Mouse (Mus musculus) liver, embryonic 13.5 days (tissue): Measurements from ENCODE around the gene Hdgf. TPM values are rescaled to one million over a fixed set of nuclear protein-coding genes. Genes with fewer than 3 reads are reported as not detected.

ENCODE experiments used
- ATAC-seq: fragments of 200-750 bp; cut with Nextera tagmentation; 2 replicates; pipeline ENCODE4 v1.8.0; 2017; ENCODE audit warnings: low read depth, mild to moderate bottlenecking, moderate number of reproducible peaks, moderate library complexity
- DNase-seq: peaks from one replicate; pipeline ENCODE4 v3.0.0; 2022
- H3K27ac ChIP-seq: fragments of 300-500 bp; sonication (generic); 2 replicates; pipeline ENCODE4 v1.5.1; 2015; ENCODE audit warnings: moderate library complexity, mild to moderate bottlenecking, inconsistent platforms
- H3K27me3 ChIP-seq: fragments of 300-500 bp; sonication (generic); 2 replicates; pipeline ENCODE4 v1.6.1; 2015; ENCODE audit warnings: mild to moderate bottlenecking, inconsistent platforms
- H3K36me3 ChIP-seq: fragments of 300-500 bp; sonication (generic); 2 replicates; pipeline ENCODE4 v1.6.1; 2015; ENCODE audit warnings: mild to moderate bottlenecking, inconsistent platforms
- H3K4me1 ChIP-seq: fragments of 300-500 bp; sonication (generic); replicated peaks from 2 replicates; pipeline ENCODE4 v1.6.1; 2015; ENCODE audit warnings: inconsistent platforms
- H3K4me2 ChIP-seq: fragments of 300-500 bp; sonication (generic); 2 replicates; pipeline ENCODE4 v1.6.1; 2015; ENCODE audit warnings: inconsistent platforms, mild to moderate bottlenecking, moderate library complexity
- H3K4me3 ChIP-seq: fragments of 300-500 bp; sonication (generic); replicated peaks from 2 replicates; pipeline ENCODE4 v1.5.1; 2015; ENCODE audit warnings: mild to moderate bottlenecking, inconsistent platforms
- H3K9ac ChIP-seq: fragments of 300-500 bp; sonication (generic); 2 replicates; pipeline ENCODE4 v1.6.1; 2015; ENCODE audit warnings: mild to moderate bottlenecking, inconsistent platforms
- H3K9me3 ChIP-seq: fragments of 300-500 bp; sonication (generic); replicated peaks from 2 replicates; pipeline ENCODE4 v1.6.1; 2016; ENCODE audit warnings: inconsistent platforms
- WGBS: fragments of 180-500 bp; shearing (Covaris S2); methylation state at CpG from one replicate; pipeline ENCODE4 v1.1.7; 2015; ENCODE audit not compliant: insufficient replicate concordance; 5-methylcytosine and 5-hydroxymethylcytosine counted together
- polyA plus RNA-seq: library from polyadenylated mRNA; unstranded; fragments of >200 nt; fragmentation: Nextera tagmentation; extraction: Ambion mirVana; gene quantifications from 2 replicates; pipeline ENCODE4 v1.2.1, GENCODE M21; 2015

The Hdgf gene
- polyA plus RNA-seq, 1 experiment from 2014 or later = 283 TPM

DNA sequence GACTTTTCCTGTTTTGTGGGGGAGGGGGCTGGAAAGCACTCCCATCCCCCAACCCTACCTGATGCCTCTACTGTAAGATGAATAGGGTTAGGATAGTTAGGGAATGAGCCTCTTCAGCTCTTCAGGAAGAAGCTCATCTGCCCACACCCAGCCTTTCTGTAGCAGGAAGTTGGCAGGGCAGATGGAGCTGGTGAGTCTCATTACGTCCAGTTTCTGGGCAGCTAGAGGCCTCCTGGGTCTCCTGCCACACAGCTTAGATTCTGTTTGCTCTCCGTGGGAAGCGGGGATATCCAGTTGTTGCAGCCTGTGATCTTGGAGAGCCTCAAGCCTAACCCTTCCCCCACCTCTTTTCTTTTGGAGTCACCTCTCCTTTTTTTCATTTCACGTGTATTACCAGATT lies 3.8 kb downstream of the Hdgf start:
- peak overlapping the region; percentile 95 for H3K4me2 ChIP-seq
- H3K27ac ChIP-seq = peak overlapping the region; percentile 95
- H3K4me3 ChIP-seq = peak overlapping the region; percentile 99
- H3K27me3 ChIP-seq = no peaks in the 10 kb centered on the region
- H3K9me3 ChIP-seq = no peaks in the 10 kb centered on the region
- 14% methylated on average over 4 of the region's 4 CpGs for WGBS
- peaks cover 84% of the 10 kb centered on the region for H3K4me1 ChIP-seq
- no peak for DNase-seq
- H3K9ac ChIP-seq = peak overlapping the region; percentile 100
- no peak for ATAC-seq
- H3K36me3 ChIP-seq = peaks cover 53% of the 10 kb centered on the region

GRCm38 (mm10) chr3:87910573-87911141 lies 4.5 kb downstream of the Hdgf start:
- Histone ChIP-seq H3K27me3 (no peaks in the 10 kb centered on the region), H3K36me3 (peaks cover 61% of the 10 kb centered on the region), H3K9me3 (no peaks in the 10 kb centered on the region), H3K9ac (peak overlapping the region; percentile 100), H3K4me3 (peak overlapping the region; percentile 99), H3K27ac (peak overlapping the region; percentile 95), H3K4me1 (peaks cover 76% of the 10 kb centered on the region), H3K4me2 (peak overlapping the region; percentile 95)
- 13% methylated on average over 12 of the region's 12 CpGs for WGBS
- ATAC-seq = peak; percentile 10; the same call in 1 of the 2 replicates
- DNase-seq = peak; percentile 73

DNA sequence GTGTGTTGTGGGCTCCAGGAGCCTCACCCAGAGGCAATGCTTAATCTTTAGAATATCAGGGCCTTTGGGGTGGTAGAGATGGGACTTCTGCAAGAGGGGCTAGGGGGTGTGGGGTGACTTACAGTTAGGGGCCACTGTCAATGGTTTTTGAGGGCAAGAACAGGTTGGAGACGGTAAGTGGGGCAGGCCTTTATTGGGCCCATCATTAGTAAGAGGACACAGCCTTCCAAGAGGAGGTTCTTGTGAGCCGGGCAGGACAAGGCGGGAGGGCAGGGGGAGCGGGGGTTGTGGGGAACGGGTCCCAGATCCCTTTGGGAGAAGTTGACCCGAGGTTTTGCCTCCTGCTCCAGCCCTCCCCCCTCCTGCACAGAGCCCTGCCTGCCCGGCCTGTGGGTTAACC lies 7.4 kb downstream of the Hdgf start:
- 75% methylated on average over 7 of the region's 7 CpGs for WGBS
- DNase-seq = no peak
- peak overlapping the region; percentile 34 for H3K4me2 ChIP-seq
- peaks cover 70% of the 10 kb centered on the region for H3K4me1 ChIP-seq
- no peaks in the 10 kb centered on the region for H3K9me3 ChIP-seq
- peak; percentile 1; the same call in 1 of the 2 replicates for ATAC-seq
- peak overlapping the region; percentile 77 for H3K27ac ChIP-seq
- H3K9ac ChIP-seq = peak overlapping the region; percentile 50
- H3K4me3 ChIP-seq = no peak overlapping the region; the same call in 1 of the 2 replicates
- H3K36me3 ChIP-seq = peaks cover 77% of the 10 kb centered on the region
- H3K27me3 ChIP-seq = no peaks in the 10 kb centered on the region

GRCm38 (mm10) chr3:87913891-87914290 lies 7.8 kb downstream of the Hdgf start:
- ATAC-seq (peak; percentile 52), DNase-seq (no peak)
- H3K9ac ChIP-seq = peak overlapping the region; percentile 50
- peak overlapping the region; percentile 77 for H3K27ac ChIP-seq
- 57% methylated on average over 10 of the region's 10 CpGs for WGBS
- no peaks in the 10 kb centered on the region for H3K9me3 ChIP-seq
- peaks cover 70% of the 10 kb centered on the region for H3K4me1 ChIP-seq
- H3K27me3 ChIP-seq = no peaks in the 10 kb centered on the region
- H3K4me2 ChIP-seq = peak overlapping the region; percentile 34
- no peak overlapping the region; the same call in 1 of the 2 replicates for H3K4me3 ChIP-seq
- H3K36me3 ChIP-seq = peaks cover 74% of the 10 kb centered on the region

GRCm38 (mm10) chr3:87916990-87917389 lies 10.9 kb downstream of the Hdgf start:
- H3K4me2 ChIP-seq = no peak overlapping the region
- no peak overlapping the region for H3K9ac ChIP-seq
- H3K9me3 ChIP-seq = no peaks in the 10 kb centered on the region
- no peaks in the 10 kb centered on the region for H3K27me3 ChIP-seq
- no peak for ATAC-seq
- peaks cover 60% of the 10 kb centered on the region for H3K36me3 ChIP-seq
- 91% methylated on average over 1 of the region's 1 CpGs for WGBS
- peaks cover 55% of the 10 kb centered on the region for H3K4me1 ChIP-seq
- H3K4me3 ChIP-seq = no peak overlapping the region
- H3K27ac ChIP-seq = 0 out of 2 replicates have a peak overlapping the region, but pooled peaks have one; percentile 10
- no peak for DNase-seq

GRCm38 (mm10) chr3:87918551-87918950 lies 12.4 kb downstream of the Hdgf start:
- H3K27ac ChIP-seq = peak overlapping the region; percentile 83
- H3K4me1 ChIP-seq = peaks cover 39% of the 10 kb centered on the region
- H3K4me2 ChIP-seq = peak overlapping the region; percentile 81

DNA sequence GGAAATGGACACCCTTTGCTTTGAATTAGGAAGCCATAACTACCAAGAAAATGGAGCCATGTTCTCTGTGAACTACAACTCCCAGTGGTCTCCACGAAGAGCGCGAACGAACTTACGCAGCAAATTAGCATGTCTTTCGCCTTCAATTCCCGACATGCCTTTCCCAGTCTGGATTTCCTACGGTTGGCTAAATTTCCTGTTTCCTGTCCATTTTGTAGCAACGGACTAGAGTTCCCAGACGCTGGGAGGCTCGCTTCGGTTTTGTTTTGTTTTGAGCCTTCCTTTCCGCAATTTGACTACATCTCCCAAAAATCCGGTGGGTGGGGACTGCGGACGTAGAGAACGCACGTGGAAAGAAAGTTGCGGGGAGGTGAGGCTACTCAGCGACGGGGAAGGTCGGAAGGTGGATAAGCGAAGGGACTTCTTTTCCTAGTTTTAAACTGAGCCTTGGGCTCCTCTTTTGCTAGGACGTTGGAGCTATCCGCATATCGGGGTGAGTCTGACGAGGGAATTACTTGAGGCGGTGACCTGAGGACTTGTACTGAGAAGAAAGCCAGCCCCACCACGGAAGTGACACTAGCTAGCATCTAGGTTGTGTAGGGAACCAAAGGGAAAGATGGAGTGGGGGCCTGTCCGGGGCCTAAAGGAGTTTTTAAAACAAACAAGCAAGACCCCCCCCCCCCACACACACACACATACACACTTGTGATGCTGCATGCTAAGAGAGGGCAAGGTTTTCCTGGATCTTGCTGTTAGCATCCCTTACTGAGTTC lies 13.4 kb downstream of the Hdgf start, which contains the start of gene Mrpl24:
Gene Mrpl24 (plus strand): TSS at position 171 of the 773 bp plus-strand sequence.
- Histone ChIP-seq H3K36me3 (peaks cover 63% of the 10 kb centered on the region), H3K9ac (peak within 1 kb of the TSS; percentile 75), H3K4me2 (peak within 1 kb of the TSS; percentile 81), H3K4me3 (peak within 1 kb of the TSS; percentile 66), H3K27me3 (no peaks in the 10 kb centered on the region), H3K4me1 (peaks cover 30% of the 10 kb centered on the region), H3K9me3 (no peaks in the 10 kb centered on the region), H3K27ac (peak within 1 kb of the TSS; percentile 83)
- WGBS = under 1% methylated on average over 30 of the region's 30 CpGs
- DNase-seq (peak; percentile 69), ATAC-seq (peak; percentile 80)

More at GRCm38 (mm10) chr3:87918551-87918950, 12.4 kb downstream of the Hdgf start:
- ATAC-seq (no peak), DNase-seq (no peak)
- Histone ChIP-seq H3K36me3 (peaks cover 63% of the 10 kb centered on the region), H3K9ac (peak overlapping the region; percentile 75), H3K4me3 (peak overlapping the region; percentile 66; the same call in 1 of the 2 replicates), H3K9me3 (no peaks in the 10 kb centered on the region), H3K27me3 (no peaks in the 10 kb centered on the region)
- 85% methylated on average over 1 of the region's 1 CpGs for WGBS

DNA sequence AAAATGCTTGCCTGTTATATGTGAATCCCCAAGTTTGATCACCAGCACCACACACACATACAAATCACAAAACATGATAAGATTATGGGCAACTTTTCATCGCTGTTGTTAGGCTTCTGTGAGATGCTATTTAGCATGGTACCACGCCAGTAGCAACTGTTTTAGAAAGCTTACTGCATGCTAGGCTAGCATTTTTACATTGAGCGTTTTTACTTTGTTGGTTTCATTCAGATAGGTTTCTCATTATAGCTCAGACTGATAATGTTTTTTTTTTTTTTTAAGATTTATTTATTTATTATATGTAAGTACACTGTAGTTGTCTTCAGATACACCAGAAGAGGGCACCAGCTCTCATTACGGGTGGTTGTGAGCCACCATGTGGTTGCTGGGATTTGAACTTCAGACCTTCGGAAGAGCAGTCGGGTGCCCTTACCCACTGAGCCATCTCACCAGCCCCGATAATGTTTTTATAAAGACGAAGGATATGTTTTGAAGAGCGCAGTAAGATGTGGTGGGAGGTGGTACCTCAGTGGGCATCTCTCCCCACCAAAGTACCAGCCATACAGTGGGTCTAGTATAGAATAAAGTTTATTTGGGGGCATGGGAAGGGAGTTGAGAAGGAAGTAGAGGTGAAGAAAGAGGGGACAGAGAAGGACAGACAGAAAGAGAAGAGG lies 14.3 kb downstream of the Hdgf start:
- Histone ChIP-seq H3K4me3 (peak overlapping the region; percentile 66), H3K4me1 (peaks cover 25% of the 10 kb centered on the region), H3K9ac (peak overlapping the region; percentile 75), H3K27me3 (no peaks in the 10 kb centered on the region), H3K27ac (peak overlapping the region; percentile 83), H3K9me3 (no peaks in the 10 kb centered on the region), H3K4me2 (peak overlapping the region; percentile 81), H3K36me3 (peaks cover 63% of the 10 kb centered on the region)
- WGBS = 49% methylated on average over 9 of the region's 9 CpGs
- ATAC-seq (no peak), DNase-seq (no peak)

DNA sequence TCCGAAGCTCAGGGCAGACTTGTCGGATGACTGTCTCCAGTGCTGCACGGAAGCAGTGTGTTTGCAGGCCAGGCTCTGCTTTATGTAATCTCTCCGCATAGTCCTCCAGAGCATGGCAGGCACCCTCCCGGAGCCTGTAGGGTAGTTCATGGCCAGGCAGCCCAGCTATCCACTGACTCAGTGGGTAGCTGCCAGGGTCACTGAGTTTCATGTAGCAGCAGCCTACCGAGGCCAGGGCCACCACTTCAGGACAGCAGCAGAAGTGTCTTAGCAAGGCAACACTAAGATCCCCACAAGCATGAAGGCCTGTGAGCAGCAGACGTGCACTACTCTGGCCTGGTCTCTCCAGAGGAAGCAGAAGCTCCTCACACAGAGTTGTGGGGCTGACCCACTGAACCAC lies 18.9 kb downstream of the Hdgf start:
- Histone ChIP-seq H3K27ac (0 out of 2 replicates have a peak overlapping the region, but pooled peaks have one; percentile 3), H3K4me2 (no peak overlapping the region), H3K36me3 (peaks cover 62% of the 10 kb centered on the region), H3K27me3 (no peaks in the 10 kb centered on the region), H3K9ac (no peak overlapping the region), H3K4me1 (peaks cover 24% of the 10 kb centered on the region), H3K9me3 (no peaks in the 10 kb centered on the region), H3K4me3 (no peak overlapping the region)
- 80% methylated on average over 7 of the region's 7 CpGs for WGBS
- no peak for DNase-seq
- ATAC-seq = no peak

- 78% methylated on average over 5 of the region's 5 CpGs for WGBS
- Histone ChIP-seq H3K4me3 (no peak overlapping the region), H3K4me1 (peaks cover 32% of the 10 kb centered on the region), H3K9me3 (no peaks in the 10 kb centered on the region), H3K27ac (no peak overlapping the region), H3K36me3 (peaks cover 65% of the 10 kb centered on the region), H3K9ac (no peak overlapping the region), H3K27me3 (no peaks in the 10 kb centered on the region), H3K4me2 (no peak overlapping the region)
- ATAC-seq = no peak
- no peak for DNase-seq
Measured at GRCm38 (mm10) chr3:87927452-87927851, 21.3 kb downstream of the Hdgf start.
